Comparison of ENCODE assay signal across 23 mouse cellular contexts in genomic region chr8:72682051-72682687, GRCm38 (mm10). TPM values are rescaled to one million over a fixed set of nuclear protein-coding genes. Genes with fewer than 3 reads are reported as not detected.
DNase-seq lines count a peak whose midpoint lies in the region; ATAC-seq lines count a peak whose summit lies in the region.
"Had no signal": no experiment of that assay in that cellular context is flagged by ENCODE, and none has a peak within 500 bp of the region (broad histone marks: within the 10 kb centered on the region; RNA-seq: fewer than 3 reads in every experiment).

No protein-coding gene starts in this region.

- intact Hi-C loops in gastrocnemius, postnatal 14 days (cut with DNase I; ENCODE audit: low total_unique reads) = no loop called here

- H3K27me3 ChIP-seq in megakaryocyte, embryonic 14.5 days (replicated peaks) = no peaks in the 10 kb centered on the region
- no peaks in the 10 kb centered on the region for H3K27me3 ChIP-seq in limb, embryonic 10.5 days (ENCODE audit: low read depth, poor library complexity, severe bottlenecking)
- H3K27me3 ChIP-seq: hindbrain, embryonic 15.5 days; midbrain, embryonic 13.5 days; stomach, embryonic 15.5 days had no signal

- no peaks in the 10 kb centered on the region for H3K36me3 ChIP-seq in megakaryocyte, embryonic 14.5 days (replicated peaks; ENCODE audit: low read length)
- H3K36me3 ChIP-seq in limb, embryonic 10.5 days = no peaks in the 10 kb centered on the region
- H3K36me3 ChIP-seq: heart, embryonic 10.5 days; hindbrain, embryonic 15.5 days; midbrain, embryonic 13.5 days; stomach, embryonic 15.5 days had no signal

- no peaks in the 10 kb centered on the region for H3K9me3 ChIP-seq in megakaryocyte, embryonic 14.5 days
- H3K9me3 ChIP-seq in limb, embryonic 10.5 days (replicated peaks) = no peaks in the 10 kb centered on the region
- H3K9me3 ChIP-seq: heart, embryonic 10.5 days; hindbrain, embryonic 15.5 days; midbrain, embryonic 13.5 days; stomach, embryonic 15.5 days had no signal

- 81% methylated on average over 4 of the region's 4 CpGs for WGBS in limb, embryonic 10.5 days

- H3K4me3 ChIP-seq in megakaryocyte, embryonic 14.5 days (replicated peaks) = peak overlapping the region; percentile 83
- no peak overlapping the region for H3K4me3 ChIP-seq in limb, embryonic 10.5 days
- H3K4me3 ChIP-seq: erythroblast, embryonic 14.5 days; heart, embryonic 10.5 days; hindbrain, embryonic 15.5 days; midbrain, embryonic 13.5 days; stomach, embryonic 15.5 days had no signal

- peaks cover 53% of the 10 kb centered on the region for H3K4me1 ChIP-seq in megakaryocyte, embryonic 14.5 days
- H3K4me1 ChIP-seq in limb, embryonic 10.5 days = peaks cover 9% of the 10 kb centered on the region
- H3K4me1 ChIP-seq: hindbrain, embryonic 15.5 days; midbrain, embryonic 13.5 days; stomach, embryonic 15.5 days had no signal

- no peak overlapping the region for H3K27ac ChIP-seq in limb, embryonic 10.5 days
- H3K27ac ChIP-seq: hindbrain, embryonic 15.5 days; midbrain, embryonic 13.5 days; stomach, embryonic 15.5 days had no signal

- no peak for ATAC-seq in megakaryocyte, adult 5-6 weeks (ENCODE audit: poor library complexity, severe bottlenecking)
- ATAC-seq: forebrain, postnatal 0 days; midbrain, embryonic 13.5 days had no signal

- peak; percentile 9 for DNase-seq in layer of hippocampus, adult 11-12 months (ENCODE audit: low spot score)
- DNase-seq in layer of hippocampus, adult 9-10 months (ENCODE audit: low spot score) = no peak
- peak; percentile 37 for DNase-seq in A20 (ENCODE audit: low read depth, low spot score)
- DNase-seq in brain, adult 2 months (ENCODE audit: low read depth, low spot score) = peak; percentile 60
- DNase-seq in gastrocnemius, postnatal 14 days = no peak
- DNase-seq in limb, embryonic 10.5 days (ENCODE audit: low spot score) = no peak
- DNase-seq: adrenal gland, adult 8-10 months; cerebellum, adult 11 months; cerebellum, postnatal 25 days; forebrain, postnatal 0 days; heart, postnatal 10 days; kidney, postnatal 10 days; lung, embryonic 14.5 days; lung, postnatal 4 days; thymus, postnatal 36 days had no signal

RNA-seq across cellular contexts. Expression of gene Nwd1, which starts 35.7 kb away (rescaled TPM):
- polyA plus RNA-seq in megakaryocyte, embryonic 14.5 days (2012; ENCODE audit: insufficient read depth, low replicate concordance) = 0.11 and 0.58 TPM in 2 replicates
- total RNA-seq in megakaryocyte, adult 5-6 weeks (2015) = 0.09 and 0.11 TPM in 2 replicates
- 0.55 and 0.61 TPM in 2 replicates for total RNA-seq in megakaryocyte, adult 5-6 weeks (2017)
- under 1 TPM; 0.47 to 0.53 TPM for total RNA-seq in gastrocnemius, postnatal 14 days (2021)
- 0.16 TPM in 1 of 2 replicates, not detected in the other for polyA plus RNA-seq in limb, embryonic 10.5 days (2016; fragmentation: Nextera tagmentation; extraction: Ambion mirVana)
- polyA plus RNA-seq: erythroblast, embryonic 14.5 days; liver, embryonic 11.5 days; lung, embryonic 14.5 days had no signal

RNA-seq across cellular contexts. Expression of gene Sin3b, which starts 40.9 kb away (rescaled TPM):
- 104 and 124 TPM in 2 replicates for polyA plus RNA-seq in megakaryocyte, embryonic 14.5 days (2012; ENCODE audit: insufficient read depth, low replicate concordance)
- total RNA-seq in megakaryocyte, adult 5-6 weeks (2015) = 93.7 and 101 TPM in 2 replicates
- 84.6 and 102 TPM in 2 replicates for total RNA-seq in megakaryocyte, adult 5-6 weeks (2017)
- 10 to 100 TPM; 54.4 to 56.6 TPM for total RNA-seq in gastrocnemius, postnatal 14 days (2021)
- polyA plus RNA-seq in limb, embryonic 10.5 days (2016; fragmentation: Nextera tagmentation; extraction: Ambion mirVana) = 145 and 153 TPM in 2 replicates

Comparison
In these comparisons a context has a peak if more than half of its experiments do, and no peak if none do; other contexts are left out.
1. DNase-seq: peak in layer of hippocampus, adult 11-12 months (single experiment), A20 (single experiment) and brain, adult 2 months (single experiment); none in layer of hippocampus, adult 9-10 months (single experiment), gastrocnemius, postnatal 14 days (single experiment) and limb, embryonic 10.5 days (single experiment).